ENCODE assay signal across 8 mouse cellular contexts in the genomic region with DNA sequence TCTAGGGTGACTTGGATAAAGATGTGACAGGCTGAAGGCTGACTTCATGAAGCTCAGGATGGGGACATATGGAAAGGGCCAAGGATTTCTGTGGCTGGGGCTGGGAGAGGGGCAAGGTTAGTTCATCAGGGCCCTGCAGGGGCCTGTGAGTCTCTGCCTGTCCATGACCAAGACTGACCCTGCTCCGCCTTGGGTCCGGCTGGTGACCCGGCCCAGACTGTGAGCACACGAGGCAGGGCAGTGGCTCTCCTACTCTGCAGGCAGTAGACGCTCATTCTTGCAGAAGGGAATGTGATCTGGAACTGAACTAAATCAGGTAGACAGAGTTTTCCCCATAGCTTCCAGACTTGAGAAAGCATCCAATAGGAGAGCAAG. TPM values are rescaled to one million over a fixed set of nuclear protein-coding genes. Genes with fewer than 3 reads are reported as not detected.
DNase-seq lines count a peak whose midpoint lies in the region; ATAC-seq lines count a peak whose summit lies in the region.

No protein-coding gene starts in this region.

- 0 out of 2 replicates have a peak, but pooled peaks cover 3% of the 10 kb centered on the region for H3K36me3 ChIP-seq in heart, embryonic 14.5 days (ENCODE audit: control insufficient read depth, insufficient read depth, low read length)
- H3K36me3 ChIP-seq in hindbrain, embryonic 13.5 days = peaks cover 17% of the 10 kb centered on the region
- peaks cover 11% of the 10 kb centered on the region for H3K36me3 ChIP-seq in midbrain, embryonic 14.5 days (ENCODE audit: control insufficient read depth, insufficient read depth, low read length)

- no peak for DNase-seq in heart, adult 11 months
- peak; percentile 24 for DNase-seq in NIH3T3 (ENCODE audit: low read depth)
- DNase-seq in midbrain, embryonic 14.5 days = no peak
- no peak for DNase-seq in natural killer cell, adult 2 months (ENCODE audit: low spot score in 2 of 2)
- no peak for DNase-seq in thymus, postnatal 4 days
- DNase-seq in retina, postnatal 1 day = no peak

- no peaks in the 10 kb centered on the region for H3K9me3 ChIP-seq in heart, embryonic 14.5 days (ENCODE audit: control insufficient read depth, low read length)
- no peaks in the 10 kb centered on the region for H3K9me3 ChIP-seq in hindbrain, embryonic 13.5 days
- no peaks in the 10 kb centered on the region for H3K9me3 ChIP-seq in midbrain, embryonic 14.5 days (ENCODE audit: control insufficient read depth, low read length)

- 83% methylated on average over 5 of the region's 5 CpGs for WGBS in heart, embryonic 14.5 days
- 64% methylated on average over 5 of the region's 5 CpGs for WGBS in hindbrain, embryonic 13.5 days
- WGBS in midbrain, embryonic 14.5 days = 67% methylated on average over 5 of the region's 5 CpGs

- H3K27me3 ChIP-seq in heart, embryonic 14.5 days (ENCODE audit: control insufficient read depth, insufficient read depth, low read length) = peaks cover 4% of the 10 kb centered on the region; the same call in 1 of the 2 replicates
- H3K27me3 ChIP-seq in hindbrain, embryonic 13.5 days = peaks cover 33% of the 10 kb centered on the region; the same call in 1 of the 2 replicates
- no peaks in the 10 kb centered on the region for H3K27me3 ChIP-seq in midbrain, embryonic 14.5 days (ENCODE audit: control insufficient read depth, insufficient read depth, low read length)

- peak overlapping the region; percentile 75 to 80; a peak in 3 of 4 replicates for H3K4me3 ChIP-seq in heart, embryonic 14.5 days (ENCODE audit: control insufficient read depth in 1 of 2, insufficient read depth in 1 of 2, low read depth in 1 of 2, low read length in 2 of 2)
- H3K4me3 ChIP-seq in hindbrain, embryonic 13.5 days = peak overlapping the region; percentile 71
- peak overlapping the region; percentile 68 for H3K4me3 ChIP-seq in midbrain, embryonic 14.5 days (replicated peaks; ENCODE audit: low read depth, low read length)

- no peak overlapping the region for H3K27ac ChIP-seq in heart, embryonic 14.5 days (replicated peaks in 1 of 2; ENCODE audit: control insufficient read depth in 1 of 2, insufficient read depth in 1 of 2, low read depth in 2 of 2, low read length in 2 of 2)
- peak overlapping the region; percentile 83 for H3K27ac ChIP-seq in hindbrain, embryonic 13.5 days
- peak overlapping the region; percentile 83 for H3K27ac ChIP-seq in midbrain, embryonic 14.5 days (replicated peaks; ENCODE audit: low read depth, low read length)

- peaks cover 30 to 44% of the 10 kb centered on the region in 2 experiments for H3K4me1 ChIP-seq in heart, embryonic 14.5 days (ENCODE audit: control insufficient read depth in 2 of 2, insufficient read depth in 2 of 2, low read length in 2 of 2)
- peaks cover 32% of the 10 kb centered on the region for H3K4me1 ChIP-seq in hindbrain, embryonic 13.5 days (replicated peaks)
- peaks cover 15% of the 10 kb centered on the region for H3K4me1 ChIP-seq in midbrain, embryonic 14.5 days (ENCODE audit: control insufficient read depth, insufficient read depth, low read length)

- H3K4me2 ChIP-seq in heart, embryonic 14.5 days (ENCODE audit: low read length) = peak overlapping the region; percentile 98
- peak overlapping the region; percentile 98 for H3K4me2 ChIP-seq in hindbrain, embryonic 13.5 days
- H3K4me2 ChIP-seq in midbrain, embryonic 14.5 days (ENCODE audit: low read length) = peak overlapping the region; percentile 98

- no peak for ATAC-seq in heart, embryonic 14.5 days (ENCODE audit: insufficient number of reproducible peaks, insufficient read depth, low FRiP score, low read depth)
- peak; percentile 29 for ATAC-seq in hindbrain, embryonic 13.5 days (ENCODE audit: low FRiP score)
- ATAC-seq in midbrain, embryonic 14.5 days (ENCODE audit: low FRiP score, low TSS enrichment) = peak; percentile 7; the same call in 1 of the 2 replicates

- H3K9ac ChIP-seq in heart, embryonic 14.5 days (ENCODE audit: low read length) = peak overlapping the region; percentile 58; the same call in 1 of the 2 replicates
- H3K9ac ChIP-seq in hindbrain, embryonic 13.5 days = peak overlapping the region; percentile 75
- H3K9ac ChIP-seq in midbrain, embryonic 14.5 days (replicated peaks; ENCODE audit: low read length) = peak overlapping the region; percentile 60

RNA-seq across cellular contexts. Expression of gene Clba1, which starts 0.5 kb away (rescaled TPM):
- 7.1 and 7.9 TPM in 2 replicates for polyA plus RNA-seq in heart, embryonic 14.5 days (2014; fragmentation: Nextera tagmentation; extraction: Ambion mirVana)
- polyA plus RNA-seq in hindbrain, embryonic 13.5 days (2015; fragmentation: Nextera tagmentation; extraction: Ambion mirVana) = 20.0 and 21.9 TPM in 2 replicates
- polyA plus RNA-seq in midbrain, embryonic 14.5 days (2014; fragmentation: Nextera tagmentation; extraction: Ambion mirVana) = 21.4 and 23.1 TPM in 2 replicates

RNA-seq across cellular contexts. Expression of gene Ahnak2, which starts 5.7 kb away (rescaled TPM):
- polyA plus RNA-seq in heart, embryonic 14.5 days (2014; fragmentation: Nextera tagmentation; extraction: Ambion mirVana) = 1.9 and 3.1 TPM in 2 replicates
- polyA plus RNA-seq in hindbrain, embryonic 13.5 days (2015; fragmentation: Nextera tagmentation; extraction: Ambion mirVana) = 0.84 and 0.86 TPM in 2 replicates
- polyA plus RNA-seq in midbrain, embryonic 14.5 days (2014; fragmentation: Nextera tagmentation; extraction: Ambion mirVana) = 0.62 and 0.75 TPM in 2 replicates

RNA-seq across cellular contexts. Expression of gene Cdca4, which starts 21.0 kb away (rescaled TPM):
- polyA plus RNA-seq in heart, embryonic 14.5 days (2014; fragmentation: Nextera tagmentation; extraction: Ambion mirVana) = 40.4 and 42.0 TPM in 2 replicates
- 55.3 and 60.5 TPM in 2 replicates for polyA plus RNA-seq in hindbrain, embryonic 13.5 days (2015; fragmentation: Nextera tagmentation; extraction: Ambion mirVana)
- polyA plus RNA-seq in midbrain, embryonic 14.5 days (2014; fragmentation: Nextera tagmentation; extraction: Ambion mirVana) = 45.0 and 60.8 TPM in 2 replicates

RNA-seq across cellular contexts. Expression of gene Pld4, which starts 47.7 kb away (rescaled TPM):
- polyA plus RNA-seq in heart, embryonic 14.5 days (2014; fragmentation: Nextera tagmentation; extraction: Ambion mirVana) = 6.0 and 6.8 TPM in 2 replicates
- 6.4 and 7.0 TPM in 2 replicates for polyA plus RNA-seq in hindbrain, embryonic 13.5 days (2015; fragmentation: Nextera tagmentation; extraction: Ambion mirVana)
- 3.3 and 6.0 TPM in 2 replicates for polyA plus RNA-seq in midbrain, embryonic 14.5 days (2014; fragmentation: Nextera tagmentation; extraction: Ambion mirVana)

RNA-seq across cellular contexts. Expression of gene Gpr132, which starts 59.8 kb away (rescaled TPM):
- polyA plus RNA-seq in heart, embryonic 14.5 days (2014; fragmentation: Nextera tagmentation; extraction: Ambion mirVana) = 0.08 and 0.15 TPM in 2 replicates
- polyA plus RNA-seq in hindbrain, embryonic 13.5 days (2015; fragmentation: Nextera tagmentation; extraction: Ambion mirVana) = not detected in 2 replicates
- polyA plus RNA-seq in midbrain, embryonic 14.5 days (2014; fragmentation: Nextera tagmentation; extraction: Ambion mirVana) = 0.08 TPM in 1 of 2 replicates, not detected in the other

Comparison
In these comparisons a context has a peak if more than half of its experiments do, and no peak if none do; other contexts are left out.
1. H3K27ac ChIP-seq: peak in hindbrain, embryonic 13.5 days (single experiment) and midbrain, embryonic 14.5 days (single experiment); none in heart, embryonic 14.5 days (0 of 2).
2. Peak in every context shown above with its lines, with median percentiles within 50 percentile points of each other: H3K4me2 ChIP-seq, H3K4me3 ChIP-seq and H3K9ac ChIP-seq.